Mouse (Mus musculus) T-helper 1 cell (primary cell): ENCODE results near the gene Foxb2.

ENCODE experiments used
- in situ Hi-C: fragments of 300-600 bp; cut with MboI, MseI; formaldehyde crosslinking; loops from one replicate; pipeline ENCODE4 v1.15.1; 2025; ENCODE audit warnings: high pct_unique_total_duplicates

Gene Foxb2

GRCm38 (mm10) chr19:16825228-16825627 is 48.4 kb downstream of the Foxb2 start:
- in situ Hi-C loops: no loop called here
